Mouse (Mus musculus) hindbrain, embryonic 11.5 days (tissue): ENCODE results near the gene Ptger1. TPM values are rescaled to one million over a fixed set of nuclear protein-coding genes. Genes with fewer than 3 reads are reported as not detected.
A peak's percentile ranks its signal among the peaks of the same experiment; 100 is the strongest.

Experiments used
- ATAC-seq: fragments of 200-750 bp; cut with Nextera tagmentation; 2 replicates; pipeline ENCODE4 v1.8.0; 2017; ENCODE audit warnings: mild to moderate bottlenecking, moderate TSS enrichment, moderate library complexity; ENCODE audit not compliant: low FRiP score
- DNase-seq: peaks from one replicate; pipeline ENCODE4 v3.0.0-alpha.2; 2015; ENCODE audit warnings: low spot score
- H3K27ac ChIP-seq: fragments of 300-500 bp; sonication (generic); 2 replicates; pipeline ENCODE4 v1.5.1; 2014; ENCODE audit warnings: mild to moderate bottlenecking, low read depth, low read length
- H3K27me3 ChIP-seq: fragments of 300-500 bp; sonication (generic); 2 replicates; pipeline ENCODE4 v1.6.1; 2014; ENCODE audit warnings: mild to moderate bottlenecking, low read length, moderate library complexity, mixed read lengths; ENCODE audit not compliant: control insufficient read depth, insufficient read depth
- H3K36me3 ChIP-seq: fragments of 300-500 bp; sonication (generic); 2 replicates; pipeline ENCODE4 v1.6.1; 2014; ENCODE audit warnings: mild to moderate bottlenecking, low read length, moderate library complexity, mixed read lengths; ENCODE audit not compliant: control insufficient read depth, insufficient read depth
- H3K4me1 ChIP-seq: fragments of 300-500 bp; sonication (generic); replicated peaks from 2 replicates; pipeline ENCODE4 v1.6.1; 2014; ENCODE audit warnings: low read length, mixed read lengths; ENCODE audit not compliant: control insufficient read depth, insufficient read depth
- H3K4me2 ChIP-seq: fragments of 300-500 bp; sonication (generic); replicated peaks from 2 replicates; pipeline ENCODE4 v1.6.1; 2014; ENCODE audit warnings: mild to moderate bottlenecking, low read depth, low read length
- H3K4me3 ChIP-seq: fragments of 300-500 bp; sonication (generic); 2 replicates; pipeline ENCODE4 v1.5.1; 2014; ENCODE audit warnings: low read depth, low read length
- H3K9ac ChIP-seq: fragments of 300-500 bp; sonication (generic); 2 replicates; pipeline ENCODE4 v1.6.1; 2014; ENCODE audit warnings: low read depth, low read length
- H3K9me3 ChIP-seq: fragments of 300-500 bp; sonication (generic); 2 replicates; pipeline ENCODE4 v1.6.1; 2016; ENCODE audit warnings: low read length; ENCODE audit not compliant: control insufficient read depth
- WGBS: fragments of 180-500 bp; shearing (Covaris S2); extraction: QIAGEN DNeasy Blood & Tissue Kit; methylation state at CpG from one replicate; pipeline ENCODE4 v1.1.7; 2014; 5-methylcytosine and 5-hydroxymethylcytosine counted together
- polyA plus RNA-seq: library from polyadenylated mRNA; unstranded; fragments of >200 nt; fragmentation: Nextera tagmentation; extraction: Ambion mirVana; gene quantifications from 2 replicates; pipeline ENCODE4 v1.2.1, GENCODE M21; 2014

Ptger1 gene
- polyA plus RNA-seq, 1 experiment from 2014 or later: 0.49 TPM

- peak overlapping the region; percentile 85; the same call in 1 of the 2 replicates for H3K27ac ChIP-seq
- peak overlapping the region; percentile 90 for H3K4me3 ChIP-seq
- H3K27me3 ChIP-seq: no peaks in the 10 kb centered on the region
- no peaks in the 10 kb centered on the region for H3K36me3 ChIP-seq
- H3K4me2 ChIP-seq: peak overlapping the region; percentile 94
- H3K4me1 ChIP-seq: peaks cover 6% of the 10 kb centered on the region; the same call in 1 of the 2 replicates
- peak; percentile 74 for ATAC-seq
- peak overlapping the region; percentile 90 for H3K9ac ChIP-seq
- WGBS: 3% methylated on average over 45 of the region's 46 CpGs
- H3K9me3 ChIP-seq: no peaks in the 10 kb centered on the region
- peak; percentile 34 for DNase-seq
Observed at GRCm38 (mm10) chr8:83652744-83653661, 13.5 kb upstream of the Ptger1 start.

GRCm38 (mm10) chr8:83653662-83654017 is 12.8 kb upstream of the Ptger1 start:
- 54% methylated on average over 10 of the region's 10 CpGs for WGBS
- DNase-seq (no peak), ATAC-seq (no peak)
- H3K4me1 ChIP-seq: peaks cover 6% of the 10 kb centered on the region; the same call in 1 of the 2 replicates
- H3K9me3 ChIP-seq: no peaks in the 10 kb centered on the region
- no peaks in the 10 kb centered on the region for H3K36me3 ChIP-seq
- H3K4me2 ChIP-seq: peak overlapping the region; percentile 94
- no peak overlapping the region for H3K27ac ChIP-seq
- H3K27me3 ChIP-seq: no peaks in the 10 kb centered on the region
- peak overlapping the region; percentile 90 for H3K9ac ChIP-seq
- peak overlapping the region; percentile 90 for H3K4me3 ChIP-seq

- Histone ChIP-seq H3K27ac (no peak overlapping the region), H3K4me2 (no peak overlapping the region), H3K9ac (no peak overlapping the region), H3K4me1 (peaks cover 6% of the 10 kb centered on the region; the same call in 1 of the 2 replicates), H3K36me3 (no peaks in the 10 kb centered on the region), H3K27me3 (no peaks in the 10 kb centered on the region), H3K9me3 (no peaks in the 10 kb centered on the region), H3K4me3 (no peak overlapping the region)
- DNase-seq: no peak
- WGBS: 94% methylated on average over 6 of the region's 6 CpGs
- no peak for ATAC-seq
Observed at GRCm38 (mm10) chr8:83654725-83655124, 11.8 kb upstream of the Ptger1 start.

GRCm38 (mm10) chr8:83656043-83656442 is 10.4 kb upstream of the Ptger1 start:
- DNase-seq (no peak), ATAC-seq (no peak)
- H3K27me3 ChIP-seq: no peaks in the 10 kb centered on the region
- H3K9ac ChIP-seq: no peak overlapping the region
- no peaks in the 10 kb centered on the region for H3K9me3 ChIP-seq
- H3K4me3 ChIP-seq: no peak overlapping the region
- 89% methylated on average over 9 of the region's 9 CpGs for WGBS
- no peak overlapping the region for H3K27ac ChIP-seq
- no peaks in the 10 kb centered on the region for H3K36me3 ChIP-seq
- no peak overlapping the region for H3K4me2 ChIP-seq
- H3K4me1 ChIP-seq: peaks cover 9% of the 10 kb centered on the region; the same call in 1 of the 2 replicates

GRCm38 (mm10) chr8:83656484-83657246 is 9.8 kb upstream of the Ptger1 start:
- WGBS: 77% methylated on average over 13 of the region's 13 CpGs
- H3K9ac ChIP-seq: no peak overlapping the region
- H3K4me3 ChIP-seq: no peak overlapping the region
- H3K27me3 ChIP-seq: no peaks in the 10 kb centered on the region
- peaks cover 10% of the 10 kb centered on the region; the same call in 1 of the 2 replicates for H3K4me1 ChIP-seq
- no peak overlapping the region for H3K4me2 ChIP-seq
- H3K36me3 ChIP-seq: no peaks in the 10 kb centered on the region
- no peak overlapping the region for H3K27ac ChIP-seq
- no peak for DNase-seq
- no peak for ATAC-seq
- no peaks in the 10 kb centered on the region for H3K9me3 ChIP-seq

- ATAC-seq: peak; percentile 23; the same call in 1 of the 2 replicates
- no peak overlapping the region for H3K9ac ChIP-seq
Observed at GRCm38 (mm10) chr8:83660545-83660944, 5.9 kb upstream of the Ptger1 start.

GRCm38 (mm10) chr8:83660995-83661680 is 5.3 kb upstream of the Ptger1 start:
- H3K9me3 ChIP-seq: no peaks in the 10 kb centered on the region
- no peak overlapping the region for H3K9ac ChIP-seq
- peak; percentile 26 for DNase-seq
- no peaks in the 10 kb centered on the region for H3K36me3 ChIP-seq
- no peaks in the 10 kb centered on the region for H3K27me3 ChIP-seq
- H3K4me3 ChIP-seq: no peak overlapping the region
- H3K4me2 ChIP-seq: no peak overlapping the region
- no peak overlapping the region for H3K27ac ChIP-seq
- 18% methylated on average over 22 of the region's 22 CpGs for WGBS
- 0 out of 2 replicates have a peak, but pooled peaks cover 7% of the 10 kb centered on the region for H3K4me1 ChIP-seq
- peak; percentile 17; the same call in 1 of the 2 replicates for ATAC-seq

More at GRCm38 (mm10) chr8:83660545-83660944, 5.9 kb upstream of the Ptger1 start:
- whole genome bisulfite sequencing: 7% methylated on average over 8 of the region's 8 CpGs
- Histone ChIP-seq H3K4me1 (0 out of 2 replicates have a peak, but pooled peaks cover 7% of the 10 kb centered on the region), H3K27ac (no peak overlapping the region), H3K27me3 (no peaks in the 10 kb centered on the region), H3K4me3 (no peak overlapping the region), H3K36me3 (no peaks in the 10 kb centered on the region), H3K9me3 (no peaks in the 10 kb centered on the region), H3K4me2 (no peak overlapping the region)
- peak; percentile 17 for DNase-seq

- no peaks in the 10 kb centered on the region for H3K9me3 ChIP-seq
- H3K9ac ChIP-seq: no peak overlapping the region
- H3K4me3 ChIP-seq: no peak overlapping the region
- no peaks in the 10 kb centered on the region for H3K36me3 ChIP-seq
- peak; percentile 28; the same call in 1 of the 2 replicates for ATAC-seq
- no peak overlapping the region for H3K27ac ChIP-seq
- 11% methylated on average over 4 of the region's 4 CpGs for WGBS
- peak; percentile 92 for DNase-seq
- H3K27me3 ChIP-seq: no peaks in the 10 kb centered on the region
- H3K4me1 ChIP-seq: peaks cover 7% of the 10 kb centered on the region; the same call in 1 of the 2 replicates
- H3K4me2 ChIP-seq: no peak overlapping the region
Observed at GRCm38 (mm10) chr8:83662421-83662826, 4.1 kb upstream of the Ptger1 start.
